Mouse (Mus musculus) thymus, postnatal 14 days (tissue): ENCODE results near the gene Eif4e3.

Experiments
- DNase-seq: peaks from one replicate; pipeline ENCODE4 v3.0.0; 2021

Eif4e3 gene

GRCm38 (mm10) chr6:99620471-99620870 is 46.1 kb downstream of the Eif4e3 start:
- DNase-seq = no peak

DNA sequence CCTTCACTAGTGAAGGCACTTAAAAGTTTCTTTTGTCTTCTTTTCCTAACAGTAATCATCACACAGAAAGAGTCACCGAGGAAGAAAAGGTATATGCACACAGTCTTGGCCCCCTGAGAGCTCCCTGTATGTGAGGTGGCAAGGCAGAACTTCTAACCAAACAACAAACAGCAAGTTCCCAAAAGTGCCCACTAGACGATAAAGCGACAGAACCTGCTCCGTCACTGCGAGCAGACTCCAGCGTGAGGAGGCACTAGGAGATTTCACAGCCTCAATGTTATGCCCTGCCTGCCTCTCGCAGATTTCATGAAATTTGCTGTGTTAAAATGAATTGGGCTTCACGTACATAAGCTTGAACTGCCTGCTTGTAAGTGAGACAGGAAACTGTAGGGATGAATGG is 46.6 kb downstream of the Eif4e3 start:
- no peak for DNase-seq

GRCm38 (mm10) chr6:99619466-99619865 is 47.1 kb downstream of the Eif4e3 start:
- peak; percentile 42 for DNase-seq

GRCm38 (mm10) chr6:99617867-99618266 is 48.7 kb downstream of the Eif4e3 start:
- no peak for DNase-seq

GRCm38 (mm10) chr6:99617415-99617814 is 49.2 kb downstream of the Eif4e3 start:
- no peak for DNase-seq

DNA sequence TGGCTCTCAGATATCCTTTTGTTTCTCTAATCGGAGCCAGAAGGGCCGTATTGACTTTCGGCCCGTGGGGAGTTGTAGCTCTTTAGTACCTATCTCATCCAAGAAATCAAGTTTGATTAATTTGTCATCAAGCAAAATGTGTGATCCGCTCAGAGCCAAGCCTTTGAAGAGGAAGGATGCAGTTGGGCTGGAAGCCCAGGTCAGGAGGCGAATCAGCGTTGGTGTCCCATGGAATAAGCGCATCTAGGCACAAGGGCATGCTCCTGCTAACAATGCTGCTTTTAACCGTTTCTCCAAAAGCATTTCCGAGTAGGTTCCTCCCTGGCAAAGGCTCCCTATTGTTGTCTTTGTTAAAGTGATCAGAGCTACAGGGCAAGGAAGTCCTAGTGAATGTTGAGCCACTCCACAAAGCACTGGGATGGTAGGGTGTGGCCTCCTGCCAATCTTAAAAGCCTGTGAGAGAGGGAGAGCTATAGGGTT is 51.3 kb downstream of the Eif4e3 start:
- no peak for DNase-seq

GRCm38 (mm10) chr6:99614566-99615271 is 51.9 kb downstream of the Eif4e3 start:
- DNase-seq = no peak

DNA sequence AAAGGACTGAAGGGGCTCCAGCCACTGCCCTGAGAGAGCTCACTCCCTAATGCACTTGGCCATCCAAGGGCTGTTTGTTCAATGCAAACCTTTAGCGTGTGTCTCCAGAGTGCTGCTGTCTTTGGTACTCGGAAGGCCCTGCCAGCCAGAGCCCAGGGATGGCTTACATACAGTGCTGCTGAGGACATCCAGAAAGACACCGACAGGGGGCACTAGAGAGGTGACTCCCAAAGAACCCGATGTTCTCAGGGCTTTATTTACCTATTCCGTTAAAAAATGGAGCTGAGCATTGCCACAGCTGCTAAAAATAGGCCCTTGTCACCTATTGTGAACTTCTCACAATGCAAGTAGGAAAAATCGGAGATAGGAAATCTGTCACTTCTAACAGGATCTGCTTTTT is 54.7 kb downstream of the Eif4e3 start:
- peak; percentile 45 for DNase-seq

GRCm38 (mm10) chr6:99610454-99611427 is 55.8 kb downstream of the Eif4e3 start:
- peak; percentile 57 for DNase-seq

DNA sequence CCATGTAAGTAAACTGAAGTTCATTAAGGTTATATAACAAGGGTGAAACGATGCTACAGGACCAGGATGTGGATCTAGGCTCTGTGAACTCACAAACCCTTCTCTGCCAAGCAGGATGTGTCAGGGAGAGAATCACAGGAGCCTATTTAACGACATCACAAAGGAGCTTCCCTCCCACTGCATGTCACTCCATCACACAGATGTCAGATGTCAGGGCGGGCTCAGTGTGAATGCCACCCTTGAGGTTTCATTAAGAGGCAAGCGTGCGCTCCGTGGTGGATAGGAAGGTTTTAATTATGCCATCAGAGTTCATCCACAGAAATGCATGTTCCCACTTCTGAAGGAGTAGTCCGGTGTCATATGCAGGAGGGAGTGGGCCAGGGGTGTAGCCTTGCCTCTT is 60.5 kb downstream of the Eif4e3 start:
- no peak for DNase-seq

- DNase-seq = no peak
Measured at GRCm38 (mm10) chr6:99604758-99605157, 61.8 kb downstream of the Eif4e3 start.

- no peak for DNase-seq
Measured at GRCm38 (mm10) chr6:99602434-99602833, 64.1 kb downstream of the Eif4e3 start.

GRCm38 (mm10) chr6:99600886-99601285 is 65.7 kb downstream of the Eif4e3 start:
- no peak for DNase-seq

DNA sequence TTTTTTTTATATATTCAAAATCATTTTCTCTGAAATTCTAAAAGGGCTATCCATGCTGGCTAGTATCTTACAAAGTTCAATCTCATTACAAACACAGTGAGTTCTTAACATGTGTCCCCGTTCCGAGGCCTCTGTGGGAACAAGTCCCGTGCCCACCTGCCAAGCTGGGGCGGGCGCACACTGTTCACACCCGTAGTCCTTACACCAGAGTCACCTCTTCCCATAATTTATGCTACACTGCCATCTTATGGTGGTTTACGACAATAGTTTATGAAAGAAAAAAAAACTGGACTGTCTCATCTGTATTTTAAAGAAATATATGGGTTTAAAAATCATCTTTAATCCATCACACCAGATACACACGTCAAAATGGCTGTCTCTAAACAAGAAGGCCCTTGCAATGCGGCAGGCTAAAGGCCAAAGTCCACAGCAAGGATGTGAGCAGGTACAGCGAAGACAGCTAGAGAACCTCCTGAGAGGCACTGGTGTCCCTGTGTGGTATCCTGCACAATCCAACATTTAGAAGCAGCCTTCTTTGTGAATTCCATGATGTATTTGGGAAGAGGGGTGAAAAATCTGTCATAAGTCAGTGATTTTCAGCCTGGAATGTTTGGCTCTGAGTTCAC is 66.3 kb downstream of the Eif4e3 start:
- DNase-seq = peak; percentile 84

GRCm38 (mm10) chr6:99599651-99600050 is 66.9 kb downstream of the Eif4e3 start:
- no peak for DNase-seq

- DNase-seq = no peak
Measured at GRCm38 (mm10) chr6:99599229-99599628, 67.3 kb downstream of the Eif4e3 start.

DNA sequence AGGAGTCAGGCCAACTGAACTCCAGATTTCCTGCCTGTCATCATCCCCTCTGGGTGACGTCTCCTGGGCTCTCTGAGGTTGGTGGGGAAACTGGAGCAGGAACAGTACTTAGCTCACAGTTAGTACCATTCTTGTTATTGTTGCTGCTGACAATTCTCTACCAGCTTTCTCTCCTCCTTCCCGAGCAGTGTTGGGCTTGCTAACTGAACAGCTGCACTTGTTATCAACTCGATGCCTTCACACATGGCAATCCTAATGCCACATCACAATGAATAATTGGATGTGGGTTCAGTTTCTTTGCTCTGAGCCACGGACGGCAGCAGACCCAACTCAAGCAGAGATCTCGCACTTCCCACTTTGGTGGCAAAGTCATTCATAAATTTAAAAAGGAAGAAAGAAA is 89.5 kb downstream of the Eif4e3 start:
- DNase-seq = no peak

DNA sequence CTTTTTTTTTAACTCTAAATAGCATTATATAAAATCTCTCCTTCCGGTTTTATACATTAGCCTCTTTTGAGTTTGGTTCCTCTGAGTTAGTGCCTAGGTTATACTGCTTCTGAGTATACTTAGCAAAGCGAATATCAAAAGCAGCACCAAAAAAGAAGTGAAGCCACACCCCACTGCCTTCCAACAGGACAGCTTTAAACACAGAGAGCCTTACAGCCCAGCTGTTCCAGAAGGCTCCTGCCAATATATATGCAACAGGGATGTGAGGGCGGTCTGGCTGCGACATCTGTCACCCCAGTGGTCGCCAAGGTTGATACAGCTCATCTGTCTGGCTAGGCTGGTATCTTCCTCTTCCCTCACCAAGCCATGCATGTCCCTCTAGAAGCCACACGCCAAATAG is 90.9 kb downstream of the Eif4e3 start:
- DNase-seq = no peak
